Mouse (Mus musculus): Measurements from ENCODE around the gene Rgs5. TPM values are rescaled to one million over a fixed set of nuclear protein-coding genes. Genes with fewer than 3 reads are reported as not detected.

The Rgs5 gene
- polyA plus RNA-seq, 1 experiment, result 0.45 TPM

- Histone ChIP-seq H3K9me3 (replicated peaks; ENCODE audit: control insufficient read depth, insufficient read depth, low read length, poor library complexity, severe bottlenecking) (no peaks in the 10 kb centered on the region), H3K27ac (ENCODE audit: insufficient read depth, low read length) (no peak overlapping the region), H3K27me3 (ENCODE audit: control insufficient read depth, insufficient read depth, low read length, poor library complexity, severe bottlenecking) (no peaks in the 10 kb centered on the region), H3K36me3 (ENCODE audit: control insufficient read depth, insufficient read depth, low read length, poor library complexity, severe bottlenecking) (no peaks in the 10 kb centered on the region), H3K4me1 (ENCODE audit: control insufficient read depth, insufficient read depth, low read length) (no peaks in the 10 kb centered on the region), H3K9ac (ENCODE audit: low read depth, poor library complexity, severe bottlenecking) (no peak overlapping the region), H3K4me3 (ENCODE audit: low read depth, low read length) (no peak overlapping the region)
- TF ChIP-seq EP300 (IDR thresholded peaks at IDR 0.05; ENCODE audit: insufficient read depth, low read depth, low read length) (no peak), POLR2A (IDR thresholded peaks at IDR 0.05; ENCODE audit: insufficient read depth, low read length) (no peak), CTCF (IDR thresholded peaks at IDR 0.05; ENCODE audit: low read depth, low read length) (no peak)
Observed at GRCm38 (mm10) chr1:169667328-169667727, 12.0 kb downstream of the Rgs5 start.

GRCm38 (mm10) chr1:169670705-169671104 is 15.4 kb downstream of the Rgs5 start:
- Histone ChIP-seq H3K4me3 (ENCODE audit: low read depth, low read length) (no peak overlapping the region), H3K9ac (ENCODE audit: low read depth, poor library complexity, severe bottlenecking) (no peak overlapping the region), H3K9me3 (replicated peaks; ENCODE audit: control insufficient read depth, insufficient read depth, low read length, poor library complexity, severe bottlenecking) (no peaks in the 10 kb centered on the region), H3K27me3 (ENCODE audit: control insufficient read depth, insufficient read depth, low read length, poor library complexity, severe bottlenecking) (no peaks in the 10 kb centered on the region), H3K27ac (ENCODE audit: insufficient read depth, low read length) (no peak overlapping the region), H3K36me3 (ENCODE audit: control insufficient read depth, insufficient read depth, low read length, poor library complexity, severe bottlenecking) (no peaks in the 10 kb centered on the region), H3K4me1 (ENCODE audit: control insufficient read depth, insufficient read depth, low read length) (no peaks in the 10 kb centered on the region)
- TF ChIP-seq EP300 (IDR thresholded peaks at IDR 0.05; ENCODE audit: insufficient read depth, low read depth, low read length) (no peak), POLR2A (IDR thresholded peaks at IDR 0.05; ENCODE audit: insufficient read depth, low read length) (no peak), CTCF (IDR thresholded peaks at IDR 0.05; ENCODE audit: low read depth, low read length) (no peak)

GRCm38 (mm10) chr1:169671801-169672200 is 16.5 kb downstream of the Rgs5 start:
- H3K27ac ChIP-seq (ENCODE audit: insufficient read depth, low read length), result no peak overlapping the region
- no peaks in the 10 kb centered on the region for H3K36me3 ChIP-seq (ENCODE audit: control insufficient read depth, insufficient read depth, low read length, poor library complexity, severe bottlenecking)
- TF ChIP-seq POLR2A (IDR thresholded peaks at IDR 0.05; ENCODE audit: insufficient read depth, low read length) (no peak), EP300 (IDR thresholded peaks at IDR 0.05; ENCODE audit: insufficient read depth, low read depth, low read length) (no peak), CTCF (IDR thresholded peaks at IDR 0.05; ENCODE audit: low read depth, low read length) (no peak)
- no peaks in the 10 kb centered on the region for H3K9me3 ChIP-seq (replicated peaks; ENCODE audit: control insufficient read depth, insufficient read depth, low read length, poor library complexity, severe bottlenecking)
- H3K4me3 ChIP-seq (ENCODE audit: low read depth, low read length), result no peak overlapping the region
- no peak overlapping the region for H3K9ac ChIP-seq (ENCODE audit: low read depth, poor library complexity, severe bottlenecking)
- no peaks in the 10 kb centered on the region for H3K4me1 ChIP-seq (ENCODE audit: control insufficient read depth, insufficient read depth, low read length)
- H3K27me3 ChIP-seq (ENCODE audit: control insufficient read depth, insufficient read depth, low read length, poor library complexity, severe bottlenecking), result no peaks in the 10 kb centered on the region

- Histone ChIP-seq H3K27me3 (ENCODE audit: control insufficient read depth, insufficient read depth, low read length, poor library complexity, severe bottlenecking) (no peaks in the 10 kb centered on the region), H3K4me1 (ENCODE audit: control insufficient read depth, insufficient read depth, low read length) (no peaks in the 10 kb centered on the region), H3K9me3 (replicated peaks; ENCODE audit: control insufficient read depth, insufficient read depth, low read length, poor library complexity, severe bottlenecking) (no peaks in the 10 kb centered on the region), H3K4me3 (ENCODE audit: low read depth, low read length) (no peak overlapping the region), H3K27ac (ENCODE audit: insufficient read depth, low read length) (no peak overlapping the region), H3K9ac (ENCODE audit: low read depth, poor library complexity, severe bottlenecking) (no peak overlapping the region), H3K36me3 (ENCODE audit: control insufficient read depth, insufficient read depth, low read length, poor library complexity, severe bottlenecking) (no peaks in the 10 kb centered on the region)
- TF ChIP-seq POLR2A (IDR thresholded peaks at IDR 0.05; ENCODE audit: insufficient read depth, low read length) (no peak), CTCF (IDR thresholded peaks at IDR 0.05; ENCODE audit: low read depth, low read length) (no peak), EP300 (IDR thresholded peaks at IDR 0.05; ENCODE audit: insufficient read depth, low read depth, low read length) (no peak)
Observed at GRCm38 (mm10) chr1:169672272-169672671, 17.0 kb downstream of the Rgs5 start.

GRCm38 (mm10) chr1:169674116-169674515 is 18.8 kb downstream of the Rgs5 start:
- H3K4me3 ChIP-seq (ENCODE audit: low read depth, low read length), result no peak overlapping the region
- no peak overlapping the region for H3K9ac ChIP-seq (ENCODE audit: low read depth, poor library complexity, severe bottlenecking)
- no peaks in the 10 kb centered on the region for H3K4me1 ChIP-seq (ENCODE audit: control insufficient read depth, insufficient read depth, low read length)
- no peaks in the 10 kb centered on the region for H3K27me3 ChIP-seq (ENCODE audit: control insufficient read depth, insufficient read depth, low read length, poor library complexity, severe bottlenecking)
- TF ChIP-seq EP300 (IDR thresholded peaks at IDR 0.05; ENCODE audit: insufficient read depth, low read depth, low read length), result no peak
- no peak for TF ChIP-seq CTCF (IDR thresholded peaks at IDR 0.05; ENCODE audit: low read depth, low read length)
- TF ChIP-seq POLR2A (IDR thresholded peaks at IDR 0.05; ENCODE audit: insufficient read depth, low read length), result no peak
- H3K27ac ChIP-seq (ENCODE audit: insufficient read depth, low read length), result no peak overlapping the region
- no peaks in the 10 kb centered on the region for H3K36me3 ChIP-seq (ENCODE audit: control insufficient read depth, insufficient read depth, low read length, poor library complexity, severe bottlenecking)
- no peaks in the 10 kb centered on the region for H3K9me3 ChIP-seq (replicated peaks; ENCODE audit: control insufficient read depth, insufficient read depth, low read length, poor library complexity, severe bottlenecking)

GRCm38 (mm10) chr1:169676751-169677150 is 21.4 kb downstream of the Rgs5 start:
- Histone ChIP-seq H3K27me3 (ENCODE audit: control insufficient read depth, insufficient read depth, low read length, poor library complexity, severe bottlenecking) (no peaks in the 10 kb centered on the region), H3K4me1 (ENCODE audit: control insufficient read depth, insufficient read depth, low read length) (no peaks in the 10 kb centered on the region), H3K4me3 (ENCODE audit: low read depth, low read length) (no peak overlapping the region), H3K27ac (ENCODE audit: insufficient read depth, low read length) (no peak overlapping the region), H3K36me3 (ENCODE audit: control insufficient read depth, insufficient read depth, low read length, poor library complexity, severe bottlenecking) (no peaks in the 10 kb centered on the region), H3K9me3 (replicated peaks; ENCODE audit: control insufficient read depth, insufficient read depth, low read length, poor library complexity, severe bottlenecking) (no peaks in the 10 kb centered on the region), H3K9ac (ENCODE audit: low read depth, poor library complexity, severe bottlenecking) (no peak overlapping the region)
- TF ChIP-seq CTCF (IDR thresholded peaks at IDR 0.05; ENCODE audit: low read depth, low read length) (no peak), POLR2A (IDR thresholded peaks at IDR 0.05; ENCODE audit: insufficient read depth, low read length) (no peak), EP300 (IDR thresholded peaks at IDR 0.05; ENCODE audit: insufficient read depth, low read depth, low read length) (no peak)

Measured in ES-Bruce4 (cell line).